Mouse (Mus musculus) frontal cortex, postnatal 14 days (tissue): ENCODE data around the gene Pde4d.

ENCODE experiments used
- DNase-seq, 2 experiments: peaks; one replicate each; pipeline ENCODE4 v3.0.0; 2022; ENCODE audit warnings: low spot score in 2 of 2

Pde4d gene

DNA sequence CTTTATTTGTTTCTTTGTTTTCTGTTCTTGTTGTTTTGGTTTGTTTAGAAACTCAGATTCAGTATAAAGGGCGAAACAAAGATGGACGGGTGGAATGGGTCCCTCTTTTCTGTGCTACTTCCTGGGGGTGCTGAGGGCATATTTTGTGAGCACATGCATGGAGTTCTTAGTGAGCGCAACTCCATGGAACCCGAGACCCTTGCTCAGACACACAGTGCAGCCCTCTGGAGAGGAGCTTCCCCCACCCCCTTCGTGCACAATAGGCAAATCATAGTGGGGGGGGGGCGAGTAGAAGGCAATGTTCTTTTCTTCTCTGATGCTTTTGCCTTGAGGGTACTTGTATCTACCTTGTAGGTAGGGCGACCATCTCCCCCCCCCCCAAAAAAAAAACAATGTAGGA, 1325.0 kb downstream of the Pde4d start:
- DNase-seq: no peak

DNA sequence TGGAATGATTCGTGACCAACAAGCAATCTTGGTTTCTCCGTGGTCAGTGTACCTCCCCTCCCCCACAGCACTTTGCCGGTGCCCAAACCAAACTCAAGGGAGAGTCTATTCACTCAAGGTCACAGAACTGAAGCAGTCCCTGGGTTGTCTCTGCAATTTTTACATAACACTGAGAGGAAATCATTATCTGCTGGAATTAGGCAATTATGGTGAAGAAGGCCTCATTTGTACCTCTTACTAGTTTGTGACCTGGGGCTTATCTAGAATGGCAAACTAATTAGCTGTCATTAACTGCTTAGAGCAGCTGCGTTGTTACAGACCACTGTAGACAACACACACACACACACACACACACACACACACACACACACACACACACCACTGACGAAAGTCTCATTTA, 1325.4 kb downstream of the Pde4d start:
- no peak for DNase-seq

DNA sequence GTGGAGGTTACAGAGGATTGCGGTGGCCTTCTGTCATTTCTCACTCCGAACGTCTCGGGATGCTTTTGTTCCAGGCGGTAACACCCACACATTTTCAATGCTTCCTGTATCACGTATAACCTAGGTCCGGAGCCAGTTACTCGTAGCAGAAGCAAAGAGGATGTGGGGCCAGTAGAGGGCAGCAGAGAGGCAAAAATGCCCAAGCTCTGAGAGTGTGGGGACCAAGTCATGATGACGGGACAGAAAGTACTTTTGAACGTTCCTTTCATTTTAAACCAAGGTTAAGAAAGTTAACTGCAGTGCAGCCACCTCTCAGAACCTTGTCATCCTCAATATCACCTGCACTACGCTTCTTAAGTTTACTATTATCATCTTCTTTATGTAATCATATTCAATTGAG, 1326.4 kb downstream of the Pde4d start:
- DNase-seq: peak; percentile 74 to 85

DNA sequence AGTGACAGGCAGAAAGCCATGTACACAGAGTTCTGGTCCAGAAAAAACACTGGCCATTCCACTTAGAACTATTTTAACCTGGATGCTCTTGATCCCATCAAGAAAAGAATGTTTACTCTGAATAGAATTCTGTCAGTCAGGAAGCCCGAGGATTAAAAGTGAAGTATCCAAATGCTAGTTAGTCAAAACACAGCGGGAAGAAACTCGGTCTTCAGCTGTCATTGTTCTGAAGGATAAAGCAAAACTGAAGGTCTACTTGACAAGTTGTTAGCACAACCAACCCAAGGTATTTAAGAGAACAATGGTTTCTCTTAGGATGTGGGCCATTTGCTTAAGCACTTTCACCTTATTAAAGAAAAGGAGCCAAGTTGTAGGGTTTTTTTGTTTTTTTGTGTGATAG, 1327.2 kb downstream of the Pde4d start:
- no peak for DNase-seq

DNA sequence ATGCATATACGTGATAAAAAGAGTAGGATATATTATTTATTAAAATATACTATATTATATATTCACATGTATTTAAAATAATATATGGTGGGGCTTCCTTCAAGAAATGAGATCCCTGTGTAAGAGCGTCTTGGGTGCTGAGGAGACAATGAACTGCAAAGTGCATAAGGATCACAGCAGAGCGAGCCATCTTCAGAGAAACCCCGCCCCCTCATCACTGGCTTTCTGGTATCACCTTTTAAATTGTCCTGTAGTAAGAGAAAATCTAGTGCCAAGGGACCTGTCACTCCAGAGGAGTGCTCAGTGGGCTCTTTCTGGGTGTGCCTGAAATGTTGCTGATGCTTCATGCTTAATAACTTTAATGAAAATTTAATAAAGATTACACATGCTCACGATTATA, 1327.7 kb downstream of the Pde4d start:
- no peak for DNase-seq

DNA sequence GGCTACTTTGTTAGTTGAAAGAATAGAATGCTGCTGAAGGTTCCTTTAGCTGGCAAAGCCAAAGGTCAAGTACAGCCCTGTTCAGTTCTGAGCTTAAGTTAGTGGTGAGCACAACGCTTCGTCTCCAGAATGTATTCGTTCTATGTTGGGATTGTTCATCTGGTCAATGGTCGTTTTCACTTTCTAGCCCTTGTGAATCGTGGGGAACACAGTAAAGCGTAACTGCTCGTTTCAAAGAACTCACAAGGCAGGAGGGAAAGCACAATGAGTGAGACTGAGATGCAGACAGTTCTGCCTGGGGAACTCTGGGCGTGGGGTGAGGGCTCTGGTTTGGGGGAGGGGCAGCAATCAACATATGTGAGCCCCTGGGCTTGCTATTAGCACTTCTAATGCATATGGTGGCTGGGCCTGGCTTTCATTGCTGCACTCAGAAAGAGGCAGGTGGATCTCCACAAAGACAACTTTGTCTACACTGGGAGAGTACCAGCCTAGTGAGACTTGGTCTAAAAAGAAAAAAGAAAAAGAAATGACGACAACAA, 1328.6 kb downstream of the Pde4d start:
- DNase-seq: no peak

DNA sequence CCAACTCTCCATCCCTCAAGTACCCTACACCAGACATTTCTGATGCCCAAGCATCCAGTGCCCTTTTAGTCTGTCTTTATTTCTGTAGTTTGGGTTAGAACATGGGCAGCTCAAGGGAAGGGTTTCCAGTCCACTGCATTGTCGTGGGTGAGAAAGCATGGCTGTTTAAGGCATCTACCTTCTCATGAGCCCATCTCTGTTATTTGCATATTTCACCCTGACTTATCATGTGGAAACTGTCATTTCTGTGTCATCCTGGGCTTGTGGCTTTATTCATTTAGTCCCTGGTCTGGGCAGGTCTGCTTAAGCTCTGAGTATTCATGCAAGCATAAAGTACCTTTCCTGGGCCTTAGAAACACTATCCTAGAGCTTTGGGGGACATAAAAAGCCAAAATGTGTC, 1331.7 kb downstream of the Pde4d start:
- DNase-seq: no peak

DNA sequence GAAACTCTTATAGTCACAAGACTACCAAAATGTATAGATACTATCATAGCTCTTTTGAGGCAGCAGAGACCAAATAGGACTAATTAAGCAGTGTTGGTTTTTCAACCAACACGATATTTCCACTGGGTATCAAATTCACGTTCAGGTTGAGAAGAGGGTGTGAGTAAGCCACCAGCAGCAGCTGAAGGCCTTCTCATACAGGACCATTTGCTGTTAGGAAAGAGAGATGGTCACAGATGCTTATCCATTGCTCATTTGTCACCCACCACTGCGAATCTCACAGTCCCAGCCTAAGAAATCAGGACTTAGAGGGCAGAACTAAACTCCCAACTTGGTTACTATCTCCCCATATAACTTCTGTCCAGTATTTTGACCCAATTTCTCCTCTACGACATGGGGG, 1338.9 kb downstream of the Pde4d start:
- DNase-seq: no peak

DNA sequence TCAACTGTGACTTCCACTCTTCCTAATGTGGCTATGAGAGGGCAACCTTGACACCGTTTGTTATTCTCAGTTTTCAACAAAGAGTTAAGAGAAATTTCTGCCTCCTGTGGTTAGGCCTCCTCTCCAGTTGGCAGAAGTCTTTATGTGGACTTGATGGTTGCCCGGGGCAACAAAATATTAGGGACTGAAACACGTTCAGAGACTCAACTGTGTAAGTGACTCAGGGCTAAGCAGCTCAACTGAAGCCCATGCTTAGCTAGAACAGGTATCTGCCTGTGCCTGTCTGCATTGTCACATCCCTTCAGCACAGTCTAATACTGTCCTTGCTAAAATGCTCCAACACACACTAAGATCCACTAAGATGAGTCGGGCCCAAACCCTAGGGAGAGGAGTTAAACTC, 1339.4 kb downstream of the Pde4d start:
- DNase-seq: no peak

DNA sequence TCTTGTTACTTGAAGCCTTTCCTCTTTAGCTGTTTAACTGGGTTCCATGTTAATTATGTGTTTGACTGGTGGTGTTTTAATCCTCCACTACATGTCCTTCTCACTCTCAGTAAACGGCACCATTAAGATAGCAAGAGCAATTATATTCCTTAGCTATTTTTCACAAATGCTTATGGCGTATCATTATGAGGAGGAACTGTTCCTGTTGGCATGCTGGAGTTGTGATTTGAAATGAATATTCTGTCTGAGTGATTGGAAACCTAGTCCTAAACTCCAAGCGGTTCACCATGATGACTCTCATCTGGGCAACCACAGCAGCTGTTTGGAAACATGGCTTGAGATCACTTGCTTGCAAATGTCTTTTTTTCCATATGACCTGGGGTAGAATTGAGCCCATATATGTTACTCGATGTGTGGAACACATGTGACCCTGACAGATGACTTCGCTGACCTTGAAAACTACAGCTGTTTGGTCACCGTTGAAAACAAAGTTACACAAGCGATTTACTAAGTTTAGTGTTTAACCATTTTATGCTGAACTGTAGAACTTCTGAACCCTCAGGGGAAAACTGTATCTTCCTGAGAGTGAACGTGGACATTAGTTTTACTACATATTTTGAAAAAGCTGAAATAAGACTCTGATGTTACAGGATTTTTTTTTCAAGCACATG, 1340.4 kb downstream of the Pde4d start:
- DNase-seq: no peak

DNA sequence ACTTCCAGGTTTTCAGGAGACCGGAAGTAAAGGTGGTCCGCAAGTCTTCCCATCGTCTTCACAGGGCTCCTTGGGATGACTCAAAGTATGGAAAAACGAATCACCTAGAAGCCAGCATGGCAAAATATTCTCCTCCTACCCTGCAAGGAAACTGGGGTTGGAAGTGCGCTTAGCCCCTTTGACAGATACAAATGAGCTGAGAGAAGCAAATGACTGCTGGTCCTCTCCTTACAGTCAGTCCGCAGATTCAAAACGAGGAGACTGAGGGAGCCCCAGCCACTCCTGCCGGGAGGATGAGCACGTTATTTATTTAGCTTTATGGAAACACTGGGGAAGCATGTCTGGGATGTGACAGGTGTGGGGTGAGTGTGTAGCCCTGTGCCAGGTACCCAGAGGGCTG, 1344.2 kb downstream of the Pde4d start:
- DNase-seq: no peak

DNA sequence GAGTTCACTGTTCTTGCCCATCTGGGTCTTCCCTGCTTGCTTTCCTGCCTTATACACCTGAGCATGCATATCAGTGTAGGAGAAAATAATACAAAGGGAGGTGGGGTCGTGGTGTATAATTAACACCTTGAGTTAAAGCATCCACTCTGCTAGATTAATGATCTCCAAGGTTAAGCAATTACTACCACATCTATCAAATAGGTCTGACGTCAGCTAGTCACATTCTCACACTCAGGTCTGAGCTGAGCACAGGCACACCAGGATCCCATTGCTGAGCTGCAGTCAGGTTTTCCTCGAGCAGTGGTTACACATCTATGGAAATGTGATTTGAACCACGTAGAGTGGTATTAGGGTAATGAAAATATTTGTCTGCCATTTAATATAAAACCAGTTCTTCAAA, 1348.9 kb downstream of the Pde4d start:
- DNase-seq: no peak

DNA sequence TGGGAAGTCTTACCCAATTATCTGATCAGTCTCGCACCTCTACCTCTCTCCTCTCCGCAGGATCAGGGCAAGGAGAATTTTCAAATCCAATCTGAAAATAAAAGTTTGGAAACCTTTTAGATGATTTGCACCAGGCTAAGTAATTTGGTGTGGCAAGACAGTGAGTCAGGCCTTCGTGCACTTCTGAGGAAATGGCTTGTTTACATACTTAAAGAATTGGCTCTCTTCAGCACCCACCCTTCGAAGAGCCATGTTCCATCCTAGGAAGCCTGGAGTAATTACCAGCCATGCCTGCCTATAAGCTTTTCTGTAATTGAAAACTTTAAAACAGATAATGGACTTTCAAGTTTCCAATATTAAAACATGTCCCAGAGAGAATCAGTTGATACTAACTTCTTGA, 1352.5 kb downstream of the Pde4d start:
- no peak for DNase-seq

DNA sequence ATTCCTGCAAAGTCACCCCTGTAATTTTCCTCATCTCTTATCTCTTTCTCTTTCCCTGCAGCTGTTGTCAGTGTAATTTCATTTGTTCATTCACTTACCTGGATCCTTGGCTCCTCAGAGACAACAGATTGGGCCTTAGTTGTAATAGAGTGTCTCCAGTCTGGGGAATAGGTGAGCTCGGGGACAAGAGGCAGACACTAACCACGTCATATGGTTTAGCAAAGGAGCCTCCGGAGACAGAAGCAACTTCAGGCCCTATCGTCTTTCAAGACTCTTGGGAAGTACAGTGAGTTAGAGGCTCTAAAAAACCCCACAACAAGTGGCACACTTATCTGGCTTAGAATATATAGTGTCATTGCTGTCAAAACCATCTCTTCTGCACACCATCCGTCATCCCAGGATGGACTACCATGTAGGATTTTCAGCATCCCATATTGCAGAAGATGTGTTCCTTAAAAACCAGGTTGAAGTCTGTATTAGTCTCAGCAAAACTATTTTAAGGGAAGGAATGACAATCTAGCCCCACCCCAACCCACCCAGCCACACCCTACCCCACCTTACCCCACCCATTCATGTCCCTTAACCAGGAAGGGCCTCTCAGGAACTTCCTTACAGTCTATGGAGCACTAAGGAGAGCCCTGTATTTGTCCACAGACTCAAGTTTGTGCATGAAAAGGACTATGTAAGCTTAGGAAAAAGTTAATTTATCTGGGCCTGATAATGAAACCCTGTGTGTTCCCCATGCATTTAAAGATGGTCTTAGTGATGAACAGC, 1356.6 kb downstream of the Pde4d start:
- DNase-seq: no peak

DNA sequence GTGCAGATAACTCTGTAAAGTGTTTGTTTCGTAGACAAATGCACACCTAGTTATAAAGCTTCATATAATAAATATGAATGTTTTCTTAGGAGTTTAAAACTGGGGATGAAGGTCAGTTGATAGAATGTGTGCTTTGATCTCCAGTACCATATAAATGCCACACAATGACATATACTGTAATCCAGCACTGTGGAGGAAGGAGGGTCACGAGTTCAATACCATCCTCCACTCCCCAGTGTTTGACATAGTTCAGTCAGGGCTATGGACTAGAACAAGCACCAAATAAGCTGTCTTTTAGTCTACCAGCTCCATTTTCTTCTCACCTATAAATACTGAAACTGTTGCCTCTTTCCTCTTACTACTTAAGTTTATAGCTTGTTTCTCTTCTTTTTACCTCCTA, 1357.3 kb downstream of the Pde4d start:
- DNase-seq: no peak

DNA sequence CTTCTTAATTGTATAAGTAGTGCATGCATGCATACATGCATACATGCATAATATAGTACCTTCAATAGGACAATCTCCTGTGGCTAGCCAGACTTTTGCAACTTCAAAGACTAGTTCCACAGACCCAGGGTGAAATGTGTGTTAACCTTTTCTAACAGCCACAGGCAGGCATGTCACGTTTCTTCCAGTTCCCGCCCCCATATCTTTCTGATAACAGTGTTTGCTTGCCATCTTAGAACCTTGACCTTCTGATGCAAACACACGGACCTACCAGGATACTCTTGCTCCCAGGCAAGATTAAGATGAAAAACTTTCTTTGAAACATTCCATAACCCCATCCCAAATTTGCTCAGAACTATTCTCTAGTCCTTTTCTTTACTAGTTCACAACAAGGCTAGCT, 1357.7 kb downstream of the Pde4d start:
- no peak for DNase-seq

DNA sequence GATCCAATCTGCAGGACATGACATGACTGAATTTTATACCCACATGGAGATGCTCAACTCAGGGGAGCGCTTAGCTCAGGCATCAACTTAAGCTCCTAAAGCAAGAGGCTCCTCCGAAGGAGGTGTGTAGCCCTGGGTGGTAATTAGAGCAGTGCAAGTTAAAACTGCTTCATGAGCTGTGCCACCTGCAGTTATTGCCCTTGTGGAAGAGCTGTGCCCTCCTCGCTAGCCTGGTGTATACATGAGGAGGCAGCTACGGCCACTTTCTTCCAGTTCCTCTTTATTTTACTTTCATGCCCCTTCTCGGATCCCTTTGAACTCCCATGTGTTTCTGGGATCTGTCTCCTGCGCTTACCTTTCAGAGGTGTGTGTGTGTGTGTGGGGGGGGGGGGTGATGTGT, 1358.3 kb downstream of the Pde4d start:
- DNase-seq: no peak

DNA sequence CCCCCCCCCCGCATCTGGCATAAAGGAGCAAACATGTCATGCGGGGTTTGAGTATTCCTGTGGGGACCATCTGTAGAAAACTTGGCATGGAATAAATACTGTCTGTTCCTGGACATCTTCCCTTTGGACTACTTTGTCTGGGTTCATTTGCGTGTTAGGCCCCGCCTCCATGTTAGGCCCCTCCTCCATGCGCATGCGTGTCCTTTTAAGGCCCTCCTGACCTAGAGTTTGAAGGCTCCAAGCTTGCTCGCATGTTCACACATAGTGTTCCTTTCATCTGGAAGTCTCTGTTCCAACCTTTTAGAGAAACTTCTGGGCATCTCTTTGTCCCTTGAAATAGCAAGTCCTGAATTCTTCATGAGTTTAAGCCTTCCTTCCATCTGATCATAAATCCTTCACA, 1359.2 kb downstream of the Pde4d start:
- DNase-seq: no peak

DNA sequence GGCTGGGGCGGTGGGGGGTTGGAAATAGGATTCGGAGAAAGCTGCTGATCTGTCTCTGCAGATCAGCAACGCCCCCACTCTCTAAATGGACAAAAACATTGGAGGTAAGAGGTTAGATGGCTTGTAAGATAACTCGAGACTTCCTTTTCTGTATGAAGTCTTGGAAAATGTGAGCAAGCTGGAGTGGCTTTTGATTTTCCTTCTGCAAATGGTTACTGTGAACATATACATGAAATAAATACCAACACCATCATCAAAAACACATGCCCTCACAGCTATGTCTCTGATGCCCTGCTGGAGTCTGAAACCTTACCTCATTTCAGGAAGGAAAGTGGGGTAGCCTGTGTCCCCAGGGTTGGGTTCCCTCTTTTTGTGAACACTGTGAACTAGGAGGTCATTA, 1359.9 kb downstream of the Pde4d start:
- DNase-seq: no peak

DNA sequence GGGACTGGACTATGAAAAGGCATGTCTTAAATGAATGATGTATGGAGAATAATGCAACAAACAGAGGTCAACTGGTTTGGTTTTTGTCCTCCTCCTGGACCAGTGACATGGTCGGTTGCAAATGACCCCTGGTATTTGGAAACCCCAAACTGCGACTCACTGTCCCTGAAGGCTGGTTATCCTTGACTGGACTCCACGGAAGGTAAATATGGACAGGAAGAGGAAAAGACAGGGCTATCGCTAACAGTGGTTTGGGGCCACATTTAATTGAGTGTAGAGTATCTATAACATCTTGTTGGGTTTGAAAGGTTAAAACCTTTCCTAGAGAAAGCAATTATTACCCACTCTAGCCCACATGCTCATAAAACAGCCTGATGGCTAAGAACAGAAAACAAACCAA, 1364.2 kb downstream of the Pde4d start:
- no peak for DNase-seq

DNA sequence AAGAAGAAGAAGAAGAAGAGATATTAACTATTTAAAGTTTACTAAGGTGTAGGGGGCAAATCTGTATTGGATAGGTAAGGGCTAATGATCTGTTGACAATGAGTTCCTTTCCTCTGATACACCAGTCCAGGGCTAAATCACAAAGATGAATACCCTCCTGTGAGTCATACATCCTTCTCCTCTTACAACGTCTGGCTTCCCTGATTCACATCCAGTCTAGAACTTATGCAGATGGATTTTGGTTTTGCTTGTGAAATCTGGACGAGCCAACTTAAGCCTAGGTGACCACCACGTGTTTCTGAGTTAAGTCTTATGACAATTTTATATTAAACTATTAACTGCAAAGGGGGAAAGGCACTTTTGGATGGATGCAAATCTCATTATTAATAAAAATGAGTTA, 1369.3 kb downstream of the Pde4d start:
- DNase-seq: no peak

DNA sequence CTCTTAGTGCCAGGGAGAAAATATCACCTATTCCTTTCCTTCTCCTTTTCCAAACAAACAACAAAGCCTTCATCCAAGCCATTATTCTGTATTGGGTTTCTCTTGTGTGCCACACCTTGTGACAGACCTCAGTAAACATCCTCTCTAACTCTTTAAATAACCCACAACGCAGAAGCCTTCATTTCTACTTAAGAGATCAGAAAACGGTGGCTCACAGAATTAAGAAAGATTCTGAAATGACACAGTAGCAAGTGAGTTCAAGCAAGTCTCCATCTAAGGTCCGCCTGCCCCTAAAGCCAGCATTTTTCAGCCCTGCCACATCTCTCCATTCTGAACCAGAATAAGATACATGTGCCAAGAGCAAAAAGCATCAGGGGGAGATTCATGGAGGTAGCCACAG, 1370.4 kb downstream of the Pde4d start:
- DNase-seq: no peak

DNA sequence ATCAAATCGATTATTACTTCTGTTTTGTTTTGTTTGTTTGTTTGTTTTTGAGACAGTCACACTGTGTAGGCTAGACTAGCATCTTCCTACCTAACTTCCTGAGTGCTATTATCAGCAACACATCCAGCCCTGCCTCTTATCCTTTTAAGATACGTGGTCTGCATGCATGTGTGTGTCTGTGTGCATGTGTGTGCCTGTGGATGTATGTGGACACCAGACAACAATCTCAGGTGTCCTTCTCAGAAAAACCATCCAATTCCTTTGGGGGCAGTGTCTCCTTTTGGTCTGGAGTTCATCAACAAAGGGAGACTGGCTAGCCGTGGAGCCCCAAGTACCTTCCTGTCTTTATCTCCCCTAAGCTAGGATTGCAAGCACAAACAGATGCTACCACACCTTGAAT, 1371.1 kb downstream of the Pde4d start:
- no peak for DNase-seq
